Comparison of ENCODE assay signal across 22 mouse cellular contexts in the genomic region with DNA sequence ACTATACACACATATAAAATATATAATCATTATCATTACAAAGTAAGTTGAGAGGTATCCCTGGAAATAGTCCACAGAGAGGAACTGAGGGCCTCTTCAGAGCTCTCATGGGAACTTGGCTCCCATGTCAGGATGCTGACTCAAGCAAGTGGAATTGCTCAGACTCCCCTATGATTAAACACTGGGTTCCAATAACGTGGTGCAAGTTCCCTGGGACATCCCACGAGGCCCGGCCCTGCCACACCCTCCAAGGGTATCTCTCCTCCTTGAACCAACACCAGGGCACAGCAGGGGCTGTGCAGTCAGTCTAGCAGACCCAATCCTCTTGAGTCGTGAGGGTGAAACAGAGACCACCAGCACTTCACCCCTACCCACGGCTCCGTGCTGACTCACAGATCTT. TPM values are rescaled to one million over a fixed set of nuclear protein-coding genes. Genes with fewer than 3 reads are reported as not detected.
A peak's percentile ranks its signal among the peaks of the same experiment; 100 is the strongest.
DNase-seq lines count a peak whose midpoint lies in the region; ATAC-seq lines count a peak whose summit lies in the region.
"Had no signal": no experiment of that assay in that cellular context is flagged by ENCODE, and none has a peak within 500 bp of the region (broad histone marks: within the 10 kb centered on the region; RNA-seq: fewer than 3 reads in every experiment).

No protein-coding gene starts in this region.

- peaks cover 8% of the 10 kb centered on the region for H3K4me1 ChIP-seq in kidney, embryonic 16.5 days (ENCODE audit: insufficient read depth, low read length)
- peaks cover 47% of the 10 kb centered on the region for H3K4me1 ChIP-seq in liver, embryonic 16.5 days (ENCODE audit: control insufficient read depth, low read depth, low read length)

- H3K4me3 ChIP-seq in kidney, embryonic 16.5 days (ENCODE audit: low read length): no peak overlapping the region
- H3K4me3 ChIP-seq in liver, embryonic 16.5 days (ENCODE audit: low read depth, low read length): no peak overlapping the region
- H3K4me3 ChIP-seq: forebrain, embryonic 15.5 days; hindbrain, embryonic 10.5 days; left cerebral cortex, adult 2 months had no signal

- ATAC-seq in kidney, embryonic 16.5 days (ENCODE audit: low FRiP score, low TSS enrichment): no peak
- ATAC-seq in liver, embryonic 16.5 days (ENCODE audit: low read depth): no peak
- ATAC-seq: forebrain, embryonic 15.5 days had no signal

- 0 out of 2 replicates have a peak overlapping the region, but pooled peaks have one; percentile 9 for H3K9ac ChIP-seq in kidney, embryonic 16.5 days (replicated peaks; ENCODE audit: low read length)
- H3K9ac ChIP-seq in liver, embryonic 16.5 days (ENCODE audit: low read depth, low read length): peak overlapping the region; percentile 1
- H3K9ac ChIP-seq: forebrain, embryonic 15.5 days had no signal

- 49% methylated on average over 6 of the region's 6 CpGs for WGBS in kidney, embryonic 16.5 days
- WGBS in liver, embryonic 16.5 days (ENCODE audit: insufficient replicate concordance): 33% methylated on average over 6 of the region's 6 CpGs

- H3K9me3 ChIP-seq in kidney, embryonic 16.5 days (ENCODE audit: low read length): no peaks in the 10 kb centered on the region
- no peaks in the 10 kb centered on the region for H3K9me3 ChIP-seq in liver, embryonic 16.5 days (replicated peaks; ENCODE audit: control insufficient read depth, low read length)
- H3K9me3 ChIP-seq: forebrain, embryonic 15.5 days; hindbrain, embryonic 10.5 days had no signal

- no peak overlapping the region for H3K27ac ChIP-seq in kidney, embryonic 16.5 days (ENCODE audit: low read length)
- peak overlapping the region; percentile 93 for H3K27ac ChIP-seq in liver, embryonic 16.5 days (ENCODE audit: low read length)
- H3K27ac ChIP-seq: forebrain, embryonic 15.5 days; hindbrain, embryonic 10.5 days; left cerebral cortex, adult 2 months had no signal

- H3K4me2 ChIP-seq in kidney, embryonic 16.5 days (replicated peaks; ENCODE audit: low read depth, low read length): no peak overlapping the region
- H3K4me2 ChIP-seq in liver, embryonic 16.5 days (ENCODE audit: low read depth, low read length): no peak overlapping the region; the same call in 1 of the 2 replicates
- H3K4me2 ChIP-seq: forebrain, embryonic 15.5 days; midbrain, embryonic 11.5 days had no signal

- H3K36me3 ChIP-seq in kidney, embryonic 16.5 days (ENCODE audit: insufficient read depth, low read length): no peaks in the 10 kb centered on the region
- no peaks in the 10 kb centered on the region for H3K36me3 ChIP-seq in liver, embryonic 16.5 days (ENCODE audit: control insufficient read depth, insufficient read depth)
- H3K36me3 ChIP-seq: forebrain, embryonic 15.5 days; hindbrain, embryonic 10.5 days had no signal

- no peak for DNase-seq in kidney, postnatal 25 days
- DNase-seq in 3T3-L1 (ENCODE audit: low read depth, low spot score): peak; percentile 85
- peak; percentile 60 for DNase-seq in Muller cell, postnatal 12 days (ENCODE audit: inconsistent ontology term)
- no peak for DNase-seq in thymus, postnatal 36 days
- DNase-seq in gastrocnemius, postnatal 4 days (ENCODE audit: low spot score in 2 of 2): no peak
- no peak for DNase-seq in cerebellum, adult 8-10 months
- DNase-seq: cerebellum, postnatal 14 days; embryo, embryonic 11 days; heart, adult 18-20 months; kidney, adult 9 months; kidney, postnatal 4 days; layer of hippocampus, adult 9-11 months; left cerebral cortex, postnatal 4 days; retina, postnatal 1 day; right cerebral cortex, postnatal 4 days; thymus, postnatal 4 days had no signal

- H3K27me3 ChIP-seq in kidney, embryonic 16.5 days (ENCODE audit: insufficient read depth, low read length): no peaks in the 10 kb centered on the region
- H3K27me3 ChIP-seq in liver, embryonic 16.5 days (ENCODE audit: control insufficient read depth, insufficient read depth, low read depth, low read length): no peaks in the 10 kb centered on the region
- H3K27me3 ChIP-seq: forebrain, embryonic 15.5 days had no signal

RNA-seq across cellular contexts. Expression of a gene that starts 2.7 kb away (rescaled TPM):
- 83.7 and 88.3 TPM in 2 replicates for polyA plus RNA-seq in kidney, embryonic 16.5 days (2015; fragmentation: Nextera tagmentation; extraction: Ambion mirVana)
- polyA plus RNA-seq in liver, embryonic 16.5 days (2015; fragmentation: Nextera tagmentation; extraction: Ambion mirVana): 36.9 and 38.8 TPM in 2 replicates
- total RNA-seq in gastrocnemius, postnatal 4 days (2021): 10 to 100 TPM; 39.2 to 45.1 TPM

RNA-seq across cellular contexts. Expression of a gene that starts 8.9 kb away (rescaled TPM):
- 52.5 and 55.8 TPM in 2 replicates for polyA plus RNA-seq in kidney, embryonic 16.5 days (2015; fragmentation: Nextera tagmentation; extraction: Ambion mirVana)
- 4.8 and 7.1 TPM in 2 replicates for polyA plus RNA-seq in liver, embryonic 16.5 days (2015; fragmentation: Nextera tagmentation; extraction: Ambion mirVana)
- total RNA-seq in gastrocnemius, postnatal 4 days (2021): not detected
- total RNA-seq: left cerebral cortex, adult 2 months; left cerebral cortex, postnatal 4 days had no signal
- polyA plus RNA-seq: forebrain, embryonic 15.5 days had no signal

RNA-seq across cellular contexts. Expression of a gene that starts 24.8 kb away (rescaled TPM):
- polyA plus RNA-seq in kidney, embryonic 16.5 days (2015; fragmentation: Nextera tagmentation; extraction: Ambion mirVana): 38.0 TPM in 2 replicates
- 688 and 719 TPM in 2 replicates for polyA plus RNA-seq in liver, embryonic 16.5 days (2015; fragmentation: Nextera tagmentation; extraction: Ambion mirVana)
- total RNA-seq in gastrocnemius, postnatal 4 days (2021): 1 to 10 TPM; 8.2 to 8.3 TPM

Comparison
In these comparisons a context has a peak if more than half of its experiments do, and no peak if none do; other contexts are left out.
1. DNase-seq: peak in 3T3-L1 (single experiment) and Muller cell, postnatal 12 days (single experiment); none in kidney, postnatal 25 days (0 of 2), thymus, postnatal 36 days (0 of 2), gastrocnemius, postnatal 4 days (0 of 2) and cerebellum, adult 8-10 months (single experiment).
2. RNA of a gene that starts 24.8 kb away (polyA plus RNA-seq): 688 to 719 TPM in liver, embryonic 16.5 days; 38.0 TPM in kidney, embryonic 16.5 days; every median in the first group is over 10 times any median in the second.